Mouse (Mus musculus): ENCODE data around the gene Rdm1.
"Not testable (repeated sequence)": the region's sequence is repeated elsewhere in the genome, so short reads cannot be mapped to it uniquely, and the experiment has no call there.

- not testable (repeated sequence) for TF ChIP-seq GATA1 (IDR thresholded peaks at IDR 0.05; ENCODE audit: borderline replicate concordance, low read length); FLI1 (IDR thresholded peaks at IDR 0.05; ENCODE audit: low read length)
Measured at GRCm38 (mm10) chr11:101604531-101605453, 22.2 kb upstream of the Rdm1 start.
